Mouse (Mus musculus) lung, postnatal 0 days (tissue): ENCODE results near the gene Znrf2. TPM values are rescaled to one million over a fixed set of nuclear protein-coding genes. Genes with fewer than 3 reads are reported as not detected.

Experiments
- ATAC-seq: fragments of 200-750 bp; cut with Nextera tagmentation; 2 replicates; pipeline ENCODE4 v1.8.0; 2017; ENCODE audit warnings: moderate library complexity
- DNase-seq: peaks from one replicate; pipeline ENCODE4 v3.0.0-alpha.2; 2016; ENCODE audit warnings: low spot score
- H3K27ac ChIP-seq: fragments of 300-500 bp; sonication (generic); 2 replicates; pipeline ENCODE4 v1.5.1; 2014; ENCODE audit warnings: antibody characterized with exemption, mild to moderate bottlenecking, low read length, mixed read lengths
- H3K27me3 ChIP-seq: fragments of 300-500 bp; sonication (generic); replicated peaks from 2 replicates; pipeline ENCODE4 v1.6.1; 2014; ENCODE audit warnings: low read length, mixed read lengths; ENCODE audit not compliant: insufficient read depth
- H3K36me3 ChIP-seq: fragments of 300-500 bp; sonication (generic); 2 replicates; pipeline ENCODE4 v1.6.1; 2014; ENCODE audit warnings: low read length, mixed read lengths; ENCODE audit not compliant: insufficient read depth
- H3K4me1 ChIP-seq: fragments of 300-500 bp; sonication (generic); 2 replicates; pipeline ENCODE4 v1.6.1; 2014; ENCODE audit warnings: antibody characterized with exemption, low read depth, low read length, mixed read lengths; ENCODE audit not compliant: insufficient read depth
- H3K4me2 ChIP-seq: fragments of 300-500 bp; sonication (generic); replicated peaks from 2 replicates; pipeline ENCODE4 v1.6.1; 2014; ENCODE audit warnings: low read depth, mild to moderate bottlenecking, low read length, moderate library complexity, mixed read lengths
- H3K4me3 ChIP-seq: fragments of 300-500 bp; sonication (generic); 2 replicates; pipeline ENCODE4 v1.5.1; 2014; ENCODE audit warnings: low read depth, low read length
- H3K9ac ChIP-seq: fragments of 300-500 bp; sonication (generic); replicated peaks from 2 replicates; pipeline ENCODE4 v1.6.1; 2014; ENCODE audit warnings: low read depth, mild to moderate bottlenecking
- H3K9me3 ChIP-seq: fragments of 300-500 bp; sonication (generic); 2 replicates; pipeline ENCODE4 v1.6.1; 2016; ENCODE audit warnings: low read length, mixed read lengths
- CTCF ChIP-seq: IDR thresholded peaks from 2 replicates; pipeline ENCODE4 v1.5.1; 2016; ENCODE audit warnings: antibody characterized with exemption, mild to moderate bottlenecking
- EP300 ChIP-seq: IDR thresholded peaks from 2 replicates; pipeline ENCODE4 v1.6.1; 2016; ENCODE audit warnings: antibody characterized with exemption, mild to moderate bottlenecking, control low read depth
- WGBS: fragments of 180-500 bp; shearing (Covaris S2); extraction: QIAGEN DNeasy Blood & Tissue Kit; methylation state at CpG from one replicate; pipeline ENCODE4 v1.1.7; 2014; 5-methylcytosine and 5-hydroxymethylcytosine counted together
- polyA plus RNA-seq: library from polyadenylated mRNA; unstranded; fragments of >200 nt; fragmentation: Nextera tagmentation; extraction: Ambion mirVana; gene quantifications from 2 replicates; pipeline ENCODE4 v1.2.1, GENCODE M21; 2015

The Znrf2 gene
- polyA plus RNA-seq, 1 experiment from 2014 or later, result 4.6 TPM

DNA sequence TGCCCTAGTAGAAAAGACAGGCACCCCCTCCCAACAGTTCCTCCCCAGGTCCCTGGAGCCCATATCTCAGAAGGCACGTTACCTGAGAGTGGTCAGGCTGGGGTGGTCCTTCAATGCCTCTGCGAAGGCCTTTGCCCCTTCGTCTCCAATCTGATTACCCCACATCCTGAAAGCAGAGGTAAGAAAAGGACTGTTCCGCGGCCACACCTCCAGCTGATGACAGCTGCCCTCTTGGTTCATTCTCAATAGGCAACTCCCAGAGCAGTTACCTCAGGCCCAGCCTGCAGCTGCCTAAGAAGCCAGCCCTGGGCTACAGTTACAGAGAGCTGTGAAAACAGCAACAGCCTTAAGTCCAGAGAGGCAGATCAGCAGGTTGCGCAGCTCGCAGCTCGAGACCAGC, 117.6 kb downstream of the Znrf2 start:
- ATAC-seq (no peak), DNase-seq (no peak)
- Histone ChIP-seq H3K27me3 (no peaks in the 10 kb centered on the region), H3K9me3 (no peaks in the 10 kb centered on the region), H3K27ac (no peak overlapping the region), H3K4me3 (no peak overlapping the region), H3K9ac (no peak overlapping the region), H3K36me3 (no peaks in the 10 kb centered on the region; the same call in 1 of the 2 replicates), H3K4me1 (0 out of 2 replicates have a peak, but pooled peaks cover 3% of the 10 kb centered on the region), H3K4me2 (no peak overlapping the region)
- WGBS, result 85% methylated on average over 8 of the region's 8 CpGs
- TF ChIP-seq CTCF, result no peak
- TF ChIP-seq EP300, result no peak

DNA sequence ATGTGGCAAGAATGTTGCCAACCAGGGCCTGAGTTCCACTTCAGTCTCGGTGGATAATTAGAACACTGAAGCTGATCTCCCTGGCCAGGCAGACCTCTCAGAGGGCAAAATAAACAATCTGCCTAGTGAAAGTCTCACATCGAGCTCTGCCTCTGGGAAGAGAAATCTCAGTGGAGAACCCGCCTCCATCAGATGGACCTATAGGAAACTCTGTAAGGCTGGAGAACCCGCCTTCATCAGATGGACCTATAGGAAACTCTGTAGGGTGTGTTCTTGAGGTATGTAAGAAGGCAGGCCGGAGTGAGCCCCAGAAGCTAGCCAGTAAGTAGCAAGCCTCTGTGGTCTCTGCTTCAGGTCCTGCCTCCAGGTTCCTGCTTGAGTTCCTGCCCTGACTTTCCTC, 118.2 kb downstream of the Znrf2 start:
- 64% methylated on average over 5 of the region's 5 CpGs for WGBS
- TF ChIP-seq CTCF (no peak), EP300 (no peak)
- DNase-seq (no peak), ATAC-seq (no peak)
- H3K9ac ChIP-seq, result no peak overlapping the region
- no peak overlapping the region for H3K4me2 ChIP-seq
- no peak overlapping the region for H3K27ac ChIP-seq
- no peaks in the 10 kb centered on the region for H3K27me3 ChIP-seq
- no peaks in the 10 kb centered on the region for H3K9me3 ChIP-seq
- H3K4me1 ChIP-seq, result peaks cover 3% of the 10 kb centered on the region; the same call in 1 of the 2 replicates
- H3K36me3 ChIP-seq, result no peaks in the 10 kb centered on the region; the same call in 1 of the 2 replicates
- H3K4me3 ChIP-seq, result no peak overlapping the region

DNA sequence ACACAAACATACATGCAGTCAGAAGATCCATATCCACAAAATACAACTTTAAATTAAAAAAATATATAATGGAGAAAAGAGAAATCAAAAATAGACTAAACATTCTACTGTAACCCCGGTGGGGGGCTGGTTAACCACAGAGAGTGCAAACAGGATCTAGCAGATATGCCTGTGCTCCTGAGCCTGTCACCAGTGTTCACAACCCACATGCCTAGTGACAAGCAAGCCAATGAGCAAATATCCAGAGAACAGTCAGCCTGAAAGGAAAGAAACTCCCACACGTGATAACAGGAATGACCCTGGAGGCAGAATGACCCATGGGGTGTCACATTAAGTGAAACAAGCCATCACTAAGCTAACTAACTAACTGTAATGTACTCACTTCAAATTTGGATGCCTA, 119.8 kb downstream of the Znrf2 start:
- ATAC-seq, result no peak
- no peaks in the 10 kb centered on the region for H3K27me3 ChIP-seq
- H3K4me1 ChIP-seq, result peaks cover 8% of the 10 kb centered on the region; the same call in 1 of the 2 replicates
- no peak overlapping the region for H3K4me3 ChIP-seq
- 66% methylated on average over 2 of the region's 2 CpGs for WGBS
- TF ChIP-seq CTCF, result no peak
- TF ChIP-seq EP300, result no peak
- H3K4me2 ChIP-seq, result no peak overlapping the region
- DNase-seq, result no peak
- H3K27ac ChIP-seq, result no peak overlapping the region
- H3K9me3 ChIP-seq, result no peaks in the 10 kb centered on the region
- H3K36me3 ChIP-seq, result no peaks in the 10 kb centered on the region; the same call in 1 of the 2 replicates
- H3K9ac ChIP-seq, result no peak overlapping the region

DNA sequence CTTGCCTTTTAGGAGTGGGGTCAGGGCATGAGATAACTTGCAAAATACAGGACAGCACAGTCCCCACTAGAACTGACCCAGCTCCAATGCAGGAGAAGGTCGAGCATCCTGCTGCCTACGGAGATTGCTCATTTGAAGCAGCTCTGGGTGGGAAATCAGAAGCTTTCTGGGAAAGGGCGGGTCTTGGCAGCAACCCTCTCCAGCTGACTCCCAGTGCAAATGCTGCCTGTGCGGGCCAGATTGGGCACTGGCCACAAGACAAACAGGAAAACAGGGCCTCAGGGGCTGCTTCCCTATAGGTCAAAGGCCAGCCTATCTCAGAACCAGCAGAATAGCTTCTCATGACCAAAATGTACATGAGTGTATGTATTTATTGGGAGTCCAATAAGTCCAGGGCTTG, 122.9 kb downstream of the Znrf2 start:
- WGBS, result 37% methylated on average over 4 of the region's 4 CpGs
- TF ChIP-seq EP300 (no peak), CTCF (no peak)
- Histone ChIP-seq H3K4me1 (peaks cover 5% of the 10 kb centered on the region; the same call in 1 of the 2 replicates), H3K27ac (no peak overlapping the region), H3K4me2 (no peak overlapping the region), H3K36me3 (peaks cover 4% of the 10 kb centered on the region; the same call in 1 of the 2 replicates), H3K9ac (no peak overlapping the region), H3K9me3 (no peaks in the 10 kb centered on the region), H3K27me3 (no peaks in the 10 kb centered on the region), H3K4me3 (no peak overlapping the region)
- ATAC-seq (peak; percentile 75), DNase-seq (peak; percentile 58)

DNA sequence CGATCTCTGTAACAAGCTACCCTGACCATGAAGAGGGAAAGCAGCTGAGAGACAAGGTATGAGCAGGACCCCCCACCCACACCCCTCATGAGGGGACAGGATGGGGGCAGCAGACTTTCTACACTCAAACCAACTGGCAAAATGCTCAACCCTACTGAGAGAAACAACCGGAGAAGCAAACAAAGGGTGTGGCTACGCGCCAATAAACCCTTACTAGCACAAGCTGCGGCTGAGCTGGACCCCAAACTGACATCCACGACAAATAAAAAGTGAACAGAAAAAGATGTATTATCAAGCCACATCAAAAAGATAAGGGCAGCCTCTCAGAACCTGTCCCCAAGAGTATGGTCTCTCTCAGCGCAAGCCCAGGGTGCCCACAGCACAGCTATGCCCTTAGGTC, 123.4 kb downstream of the Znrf2 start:
- TF ChIP-seq CTCF (no peak), EP300 (no peak)
- Histone ChIP-seq H3K9me3 (no peaks in the 10 kb centered on the region), H3K4me3 (no peak overlapping the region), H3K27me3 (no peaks in the 10 kb centered on the region), H3K36me3 (peaks cover 4% of the 10 kb centered on the region; the same call in 1 of the 2 replicates), H3K9ac (no peak overlapping the region), H3K4me1 (peaks cover 5% of the 10 kb centered on the region; the same call in 1 of the 2 replicates), H3K27ac (no peak overlapping the region), H3K4me2 (no peak overlapping the region)
- DNase-seq, result no peak
- 51% methylated on average over 7 of the region's 7 CpGs for WGBS
- no peak for ATAC-seq

DNA sequence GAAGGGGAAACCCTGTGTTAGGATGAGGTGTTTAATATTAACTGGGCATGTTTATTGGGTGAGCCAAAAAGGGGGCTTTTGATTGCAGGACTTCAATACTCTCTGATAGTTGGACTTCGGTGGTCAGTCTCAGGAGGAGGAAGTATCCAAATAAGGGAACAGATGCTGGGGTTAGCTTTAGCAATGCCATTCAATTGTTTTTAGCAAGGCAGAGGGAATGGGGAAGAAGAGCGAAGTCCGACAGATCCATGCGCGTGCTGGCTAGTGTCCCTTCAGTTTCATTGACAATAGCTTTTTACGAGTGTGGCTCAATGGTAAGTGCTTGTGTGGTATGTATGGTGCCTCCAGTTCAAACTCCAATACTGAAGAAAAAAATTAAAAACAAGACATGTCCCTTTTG, 124.4 kb downstream of the Znrf2 start:
- H3K9ac ChIP-seq, result no peak overlapping the region
- H3K4me3 ChIP-seq, result no peak overlapping the region
- no peak overlapping the region for H3K4me2 ChIP-seq
- no peak for DNase-seq
- H3K27ac ChIP-seq, result no peak overlapping the region
- peaks cover 4% of the 10 kb centered on the region; the same call in 1 of the 2 replicates for H3K36me3 ChIP-seq
- no peaks in the 10 kb centered on the region for H3K27me3 ChIP-seq
- no peak for ATAC-seq
- no peaks in the 10 kb centered on the region for H3K9me3 ChIP-seq
- TF ChIP-seq CTCF (no peak), EP300 (no peak)
- H3K4me1 ChIP-seq, result peaks cover 5% of the 10 kb centered on the region; the same call in 1 of the 2 replicates
- WGBS, result 87% methylated on average over 6 of the region's 6 CpGs

Other genes starting within 250 kb of the Znrf2 start
- gene Plekha8, start 221.8 kb upstream of the Znrf2 start, polyA plus RNA-seq, result 4.0 and 4.7 TPM in 2 replicates
- 13.6 and 16.1 TPM in 2 replicates for gene Fkbp14, start 219.6 kb upstream of the Znrf2 start, polyA plus RNA-seq
- gene Mturn, start 135.3 kb upstream of the Znrf2 start, polyA plus RNA-seq, result 6.1 and 8.8 TPM in 2 replicates
- gene Nod1, start 155.7 kb downstream of the Znrf2 start, polyA plus RNA-seq, result 12.7 and 14.4 TPM in 2 replicates
- gene Ggct, start 176.0 kb downstream of the Znrf2 start, polyA plus RNA-seq, result 6.9 and 8.7 TPM in 2 replicates
- 70.9 and 76.0 TPM in 2 replicates for gene Gars, start 221.1 kb downstream of the Znrf2 start, polyA plus RNA-seq